Mouse (Mus musculus): ENCODE measurements around the gene Kcnq2.

DNA sequence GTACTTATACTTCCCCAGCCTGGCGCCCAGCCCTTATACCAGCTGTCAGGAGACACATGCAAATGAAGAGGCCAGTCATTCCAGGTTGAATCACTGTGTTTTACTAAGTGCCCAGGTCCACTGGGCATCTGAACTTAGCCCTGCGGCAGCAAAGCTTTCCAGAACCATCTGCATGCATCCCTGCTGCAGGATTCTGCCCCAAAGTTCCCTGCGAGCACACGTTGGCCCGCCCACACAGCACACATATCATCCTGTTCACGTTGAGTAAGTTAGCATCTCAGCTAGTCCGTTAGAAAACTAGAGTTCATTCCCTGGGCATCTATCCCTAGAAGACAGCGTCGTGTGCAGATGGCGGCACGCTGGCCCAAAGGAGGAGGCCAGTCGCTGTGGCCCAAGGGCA is 59.6 kb downstream of the Kcnq2 start:
- TF ChIP-seq POLR2A (IDR thresholded peaks at IDR 0.05; ENCODE audit: extremely low read depth, insufficient read depth, low read length): no peak
- no peak for TF ChIP-seq CTCF (IDR thresholded peaks at IDR 0.05; ENCODE audit: extremely low read depth, insufficient read depth, low read length)

Measured in cortical plate, adult 2 months (tissue).